Mouse (Mus musculus): ENCODE measurements at regions not wholly inside any gene's neighbourhood (a gene's known extent, or its start where the extent isn't known, plus 50 kb on each side); places are given as distances from the start of the nearest gene placed in this dataset.

DNA sequence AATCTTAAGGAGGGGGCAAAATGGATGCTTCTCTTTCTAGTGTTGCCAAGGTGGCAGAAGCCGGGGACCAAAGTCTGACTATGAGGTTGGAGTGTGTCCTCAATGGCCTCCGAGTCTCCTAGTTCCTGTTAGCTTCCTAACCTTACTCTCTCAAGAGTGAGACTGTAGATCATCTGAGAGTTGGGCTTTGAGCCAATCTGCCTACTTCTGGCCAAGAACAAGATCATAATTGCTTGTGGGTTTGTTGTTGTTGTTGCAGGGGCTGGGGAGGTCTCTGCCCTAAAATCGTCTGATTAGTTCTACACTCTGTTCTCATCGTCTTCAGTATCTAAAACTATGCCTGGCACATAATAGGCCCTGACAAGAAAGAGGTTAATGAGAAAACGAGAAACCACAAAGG lies 110.8 kb upstream of the Syt6 start:
- DNase-seq (ENCODE audit: low spot score), result no peak

DNA sequence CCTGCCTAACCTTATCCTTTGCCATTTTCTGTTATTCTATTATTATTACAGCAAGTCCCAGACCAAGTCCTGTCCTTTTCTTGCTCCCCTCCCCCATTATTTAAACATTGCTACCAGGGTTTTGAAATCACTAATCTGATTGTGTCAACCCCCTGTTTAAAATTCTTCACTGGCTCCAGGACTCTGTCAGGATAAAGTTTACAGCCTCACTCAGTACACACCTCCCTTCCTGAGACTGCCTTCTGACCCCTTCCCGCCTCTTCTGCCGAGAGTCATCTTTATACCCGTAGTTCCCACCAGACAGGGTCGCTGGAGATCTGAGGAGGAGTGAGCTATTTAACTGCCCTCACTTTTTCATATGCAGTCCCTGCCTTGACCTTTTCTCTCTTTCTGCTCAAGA lies 110.3 kb upstream of the Syt6 start:
- no peak for DNase-seq (ENCODE audit: low spot score)

DNA sequence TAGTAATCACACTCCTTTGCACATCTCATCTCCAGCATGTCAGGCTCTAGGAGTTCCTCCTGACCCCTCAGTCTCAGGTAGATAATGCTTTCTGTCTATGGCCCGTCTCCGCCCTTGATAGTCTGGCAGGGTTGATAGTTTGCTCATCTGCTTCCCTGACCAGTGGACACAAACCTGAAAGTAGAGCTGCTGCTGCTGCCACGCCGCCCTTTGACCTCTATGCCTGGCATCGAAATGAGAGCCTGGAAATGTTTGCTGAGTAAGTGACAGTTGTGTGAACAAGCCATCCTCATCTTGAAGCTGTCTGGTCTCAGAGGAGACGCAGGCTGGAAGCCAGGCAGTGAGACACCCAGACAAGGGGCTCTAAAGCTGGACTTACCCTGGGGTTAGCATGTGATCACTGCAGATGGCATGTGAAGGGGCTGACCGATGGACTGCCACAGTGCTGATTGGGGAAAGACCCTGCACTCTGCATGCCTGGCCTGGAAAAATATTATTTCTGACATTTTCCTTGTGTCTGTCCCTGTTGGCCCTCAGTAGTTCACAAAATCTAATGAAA lies 109.8 kb upstream of the Syt6 start:
- DNase-seq (ENCODE audit: low spot score), result no peak

DNA sequence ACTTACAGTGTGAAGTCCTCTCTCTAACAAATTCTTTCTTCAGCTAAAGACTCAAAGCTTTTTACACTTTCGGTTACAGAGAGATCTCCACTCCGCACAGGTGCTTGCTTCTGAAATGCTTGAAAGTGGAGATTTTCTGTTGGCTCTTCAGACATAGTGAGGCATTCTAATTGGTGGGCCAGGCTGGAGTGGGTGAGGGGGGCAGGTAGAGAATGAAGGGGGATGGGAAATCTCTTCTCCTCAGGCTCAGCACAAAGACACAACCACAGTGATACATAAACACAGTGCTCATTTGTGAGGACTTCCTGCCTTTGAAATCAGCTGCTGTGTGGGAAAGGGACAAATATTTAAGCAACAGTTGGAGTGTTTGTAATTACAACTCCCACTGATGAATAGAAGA lies 109.1 kb upstream of the Syt6 start:
- no peak for DNase-seq (ENCODE audit: low spot score)

DNA sequence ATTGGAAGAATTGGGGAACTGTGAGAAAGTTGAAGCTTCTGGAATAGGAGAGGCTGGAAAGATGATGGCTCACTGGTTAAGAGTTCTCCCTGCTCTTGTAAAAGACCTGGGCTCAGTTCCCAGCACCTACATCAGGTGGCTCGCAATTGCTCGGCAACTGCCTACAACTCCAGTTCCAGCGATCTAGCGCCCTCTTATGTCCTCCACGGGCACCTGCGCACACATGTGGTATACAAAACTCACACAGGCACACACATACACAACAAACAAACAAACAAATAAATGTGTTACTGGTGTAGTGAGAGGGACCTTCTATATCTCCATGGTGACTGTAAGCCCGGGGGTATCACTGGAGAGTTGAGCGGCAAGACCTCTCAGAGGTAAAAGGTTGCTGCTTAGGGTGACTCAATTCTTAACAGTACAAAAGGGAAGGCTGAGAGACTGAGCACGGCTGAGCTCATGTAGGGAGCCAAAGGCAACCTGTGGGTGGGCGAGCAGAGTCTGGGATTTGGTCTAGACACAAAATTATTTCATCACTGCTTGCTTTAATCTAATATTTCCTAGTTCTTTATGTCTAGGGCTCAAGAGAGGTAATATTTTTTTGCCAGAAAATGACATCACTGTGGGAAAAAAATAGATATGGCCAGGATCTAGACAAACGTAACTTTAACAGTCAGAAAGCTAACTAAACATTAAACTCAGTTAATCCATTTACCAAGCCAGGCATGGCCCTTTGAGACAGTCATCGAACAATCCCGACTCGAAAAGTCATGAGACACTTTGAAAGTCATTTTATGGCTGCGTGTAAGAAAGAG lies 104.2 kb upstream of the Syt6 start:
- no peak for DNase-seq (ENCODE audit: low spot score)

DNA sequence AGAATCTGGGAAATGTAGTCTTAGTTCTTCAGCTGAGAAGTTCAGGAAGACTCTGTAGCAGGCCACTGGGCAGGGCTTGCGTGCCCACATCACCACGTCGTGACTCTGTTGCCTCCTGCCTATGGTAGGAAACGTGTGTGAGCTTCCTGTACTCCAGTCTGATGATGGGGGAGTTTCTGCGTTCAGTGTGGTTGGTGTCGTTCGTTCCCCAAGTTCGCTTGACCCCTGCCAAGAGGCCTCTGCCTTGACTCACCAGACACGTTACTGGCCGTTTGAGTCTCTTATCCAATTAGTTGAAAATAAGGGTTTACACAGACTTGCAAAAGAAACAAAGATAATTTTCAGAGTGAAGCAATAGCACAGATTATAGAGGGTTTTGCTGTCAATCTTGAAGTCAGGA lies 102.4 kb upstream of the Syt6 start:
- DNase-seq (ENCODE audit: low spot score), result no peak

DNA sequence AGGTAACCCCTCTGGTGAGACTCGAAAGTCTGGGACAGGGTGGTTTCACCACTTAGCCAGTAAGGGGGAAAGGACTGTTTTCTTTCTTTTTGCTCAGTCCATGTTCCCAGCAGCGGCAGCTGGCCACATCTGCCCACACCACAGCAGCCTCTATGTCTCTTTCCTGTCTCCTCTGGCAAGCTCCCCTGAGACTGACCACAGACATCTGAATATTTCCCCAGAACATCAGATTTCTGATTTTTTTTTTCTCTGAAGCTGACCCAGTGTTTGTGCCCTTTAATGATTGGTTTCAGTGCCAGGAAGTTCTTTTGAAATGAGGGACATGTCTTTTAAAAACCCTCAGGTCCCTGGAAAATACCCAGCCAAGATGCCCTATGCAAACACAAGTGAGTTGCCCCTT lies 101.7 kb upstream of the Syt6 start:
- no peak for DNase-seq (ENCODE audit: low spot score)

DNA sequence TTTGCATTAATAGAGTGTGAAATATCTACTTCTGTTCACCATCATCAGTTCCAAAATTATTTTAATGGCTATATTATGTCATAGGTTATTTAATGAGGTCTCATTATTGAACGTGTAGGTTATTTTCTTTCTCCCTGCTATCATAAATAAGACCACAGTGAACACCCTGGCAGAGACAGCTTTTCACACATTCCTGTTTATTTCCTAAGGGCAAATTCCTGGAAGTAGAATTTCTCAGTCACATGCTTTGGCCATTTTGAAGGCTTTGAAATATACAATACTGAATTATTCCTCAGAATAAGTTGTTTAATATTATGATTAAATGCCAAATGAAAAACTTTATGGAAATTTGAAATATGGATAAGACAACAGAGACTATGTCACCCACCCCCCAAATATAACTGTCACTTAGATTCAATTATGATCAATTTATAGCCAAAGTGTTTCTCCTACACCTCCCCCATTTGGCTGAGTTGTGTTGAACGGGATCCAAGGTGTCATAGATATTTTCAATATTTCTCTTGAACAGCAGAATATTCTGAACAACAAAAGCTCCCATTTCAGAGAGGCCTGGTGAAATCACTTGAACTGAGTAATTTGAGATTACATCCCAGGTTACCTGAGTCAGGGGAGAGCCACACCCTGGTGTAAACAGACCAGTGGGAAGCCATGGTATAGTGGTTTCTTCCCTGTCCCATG lies 95.0 kb upstream of the Syt6 start:
- DNase-seq (ENCODE audit: low spot score), result no peak

DNA sequence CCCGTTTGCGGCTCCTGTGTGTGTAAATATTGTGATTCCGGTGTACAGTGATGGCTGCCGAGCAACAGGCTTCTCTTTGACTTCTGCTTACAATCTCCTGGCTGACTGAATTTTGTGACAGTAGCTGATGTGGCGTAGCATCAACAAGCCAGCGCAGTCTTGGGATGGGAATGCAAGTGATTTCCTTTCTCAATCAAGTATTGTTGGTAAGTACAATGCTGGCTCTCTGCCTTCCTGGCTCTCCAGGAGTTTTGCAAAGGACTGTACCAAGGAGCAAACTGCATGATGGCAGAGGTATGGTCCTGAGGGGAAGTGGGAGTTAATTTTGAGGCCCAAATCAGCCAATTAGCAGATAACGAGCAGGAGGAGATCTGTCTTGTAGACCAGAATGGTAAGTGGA lies 94.4 kb upstream of the Syt6 start:
- no peak for DNase-seq (ENCODE audit: low spot score)

DNA sequence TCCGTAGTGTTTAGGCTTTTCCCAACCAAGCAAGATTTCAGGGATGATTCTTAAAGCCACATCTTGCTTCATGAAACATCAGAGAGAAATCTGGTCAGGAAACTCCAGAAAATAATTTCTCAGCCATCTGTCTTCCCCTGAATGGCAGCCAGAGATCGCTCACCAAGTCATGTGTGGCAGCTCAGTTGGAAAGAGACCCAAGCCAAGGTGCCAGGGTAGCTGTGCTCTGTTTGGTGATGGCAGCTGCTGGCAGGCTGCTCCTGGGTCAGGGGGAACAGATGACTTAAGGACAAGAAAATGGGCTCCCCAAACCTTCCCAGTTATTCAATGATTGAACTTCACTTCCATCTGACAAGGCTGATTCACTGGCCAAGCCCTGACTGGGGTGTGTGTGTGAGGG lies 91.7 kb upstream of the Syt6 start:
- DNase-seq (ENCODE audit: low spot score), result no peak

DNA sequence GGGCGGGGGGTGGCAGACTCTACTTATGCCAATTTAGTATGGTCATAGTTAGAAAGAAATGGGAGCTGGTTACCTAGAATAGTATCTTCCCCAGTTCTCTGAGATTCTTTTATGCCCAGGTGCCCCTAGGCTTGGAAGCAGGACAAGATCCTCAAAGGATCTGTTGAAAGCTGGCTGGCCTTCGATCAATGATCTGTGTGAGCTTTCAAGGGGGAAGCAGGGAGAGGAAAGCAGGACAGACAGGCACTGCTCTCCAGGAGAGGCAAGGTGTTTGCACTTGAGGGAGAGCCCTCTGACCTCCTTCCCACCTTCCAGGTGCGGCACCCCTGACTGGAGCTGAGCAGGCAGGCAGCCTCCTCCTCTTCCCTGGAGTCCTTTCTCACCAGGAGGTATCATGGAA lies 91.3 kb upstream of the Syt6 start:
- DNase-seq (ENCODE audit: low spot score), result no peak

DNA sequence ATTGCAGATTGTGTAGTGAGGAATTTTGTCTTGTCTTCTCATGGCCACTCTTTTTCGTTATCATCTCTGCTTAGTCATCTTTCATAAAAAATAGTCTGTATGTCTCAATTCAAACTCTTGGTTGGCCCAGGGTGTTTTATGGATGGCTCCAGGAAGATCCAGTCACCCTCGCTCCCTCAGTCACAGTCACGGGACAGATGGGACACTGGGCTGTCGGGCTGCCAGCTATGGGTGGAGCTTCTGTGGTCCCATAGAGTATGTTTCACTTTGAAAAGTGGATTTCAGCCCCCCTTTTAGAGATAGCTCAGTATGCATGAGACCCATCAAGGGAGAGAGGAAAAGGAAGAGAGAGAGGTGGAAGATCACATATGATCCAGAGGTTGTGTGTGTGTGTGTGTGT lies 85.2 kb upstream of the Syt6 start:
- no peak for DNase-seq (ENCODE audit: low spot score)

DNA sequence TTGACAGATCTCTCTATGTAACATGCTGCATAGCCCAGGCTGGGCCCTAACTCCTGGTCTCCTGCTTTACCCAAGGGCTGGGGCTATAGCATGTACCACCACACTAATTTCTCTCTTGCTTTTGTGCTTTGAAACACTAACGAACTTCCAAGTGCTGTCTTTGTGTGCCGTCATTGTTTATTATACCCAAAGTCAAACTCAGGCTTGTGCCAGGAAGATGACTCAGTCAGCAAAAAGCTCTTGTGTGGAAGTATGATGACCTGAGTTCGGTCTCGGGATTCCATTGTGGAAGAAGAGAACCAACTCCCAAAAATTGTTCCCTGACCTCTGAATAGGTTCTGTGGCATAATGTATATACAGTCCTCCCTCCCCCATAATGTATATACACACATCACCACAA lies 84.1 kb upstream of the Syt6 start:
- DNase-seq (ENCODE audit: low spot score), result no peak

DNA sequence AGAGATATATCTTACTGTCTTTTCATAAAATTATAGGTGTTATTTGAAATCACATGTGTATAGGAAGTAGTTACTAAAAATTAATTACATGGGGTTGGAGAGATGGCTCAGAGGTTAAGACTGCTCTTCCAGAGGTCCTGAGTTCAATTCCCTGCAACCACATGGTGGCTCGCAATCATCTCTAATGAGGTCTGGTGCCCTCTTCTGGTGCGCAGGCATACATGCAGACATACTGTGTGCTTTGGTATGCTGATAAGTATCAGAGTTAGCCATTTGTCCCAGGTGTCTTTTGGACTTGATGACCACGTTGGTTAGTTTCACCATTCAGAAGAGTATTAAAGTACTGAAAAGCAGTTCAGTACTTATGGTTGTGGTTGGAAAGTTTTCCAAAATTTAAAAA lies 82.8 kb upstream of the Syt6 start:
- no peak for DNase-seq (ENCODE audit: low spot score)

DNA sequence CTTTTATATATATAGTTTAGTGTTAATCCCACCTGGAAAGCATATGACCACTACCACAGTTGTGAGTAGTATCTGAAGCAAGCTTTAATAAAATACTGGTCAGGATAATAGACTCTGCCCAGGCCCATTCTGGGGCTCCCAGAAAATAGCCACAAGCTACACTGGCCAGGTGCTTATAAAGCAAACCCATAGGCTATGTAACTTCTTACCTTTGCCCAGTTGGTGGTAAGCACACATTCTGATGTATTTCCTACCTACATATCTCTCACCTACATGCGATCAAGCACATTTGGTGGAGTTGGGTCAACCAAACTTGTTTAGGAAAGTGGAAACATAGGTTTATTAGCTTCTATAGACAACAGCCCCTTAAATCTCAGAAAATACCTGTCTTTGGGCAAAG lies 81.4 kb upstream of the Syt6 start:
- DNase-seq (ENCODE audit: low spot score), result no peak

DNA sequence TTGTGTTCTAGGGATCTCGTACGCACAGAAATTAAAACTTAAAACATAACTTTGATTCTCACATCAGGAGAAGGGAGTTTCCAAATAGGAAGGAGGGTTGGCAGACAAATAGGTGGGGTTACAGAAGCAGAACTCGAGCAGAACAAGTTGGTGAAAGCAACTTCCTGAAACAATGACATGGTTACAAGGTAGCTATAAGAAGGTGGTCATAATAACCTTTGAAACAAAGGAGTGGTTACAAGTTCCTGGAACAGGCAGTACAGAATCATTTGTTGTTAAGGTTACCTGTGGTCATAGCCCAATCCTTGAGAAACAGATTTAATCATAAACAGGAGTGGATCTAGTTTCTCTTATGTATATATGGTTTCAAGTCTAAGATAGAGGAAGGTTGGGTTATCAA lies 81.0 kb upstream of the Syt6 start:
- DNase-seq (ENCODE audit: low spot score), result no peak

DNA sequence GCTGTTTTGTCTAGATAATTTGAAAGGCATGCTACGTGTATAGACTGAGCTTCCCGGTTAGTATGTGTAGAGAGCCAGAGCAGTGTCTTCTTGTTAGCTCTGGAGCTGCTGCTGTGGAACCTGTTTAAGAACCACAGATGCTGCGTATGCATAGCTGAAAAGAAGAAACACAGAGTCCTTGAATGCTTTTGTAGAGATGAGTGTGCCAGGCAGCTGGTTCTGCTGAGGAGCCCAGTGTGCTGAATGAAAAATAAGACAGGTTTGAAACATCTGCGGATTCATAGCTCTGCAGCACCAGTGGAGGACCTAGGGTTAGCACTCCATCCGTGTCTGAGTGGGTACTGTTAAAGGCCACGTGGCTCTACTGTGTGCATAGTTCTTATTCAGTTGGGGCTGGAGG lies 78.9 kb upstream of the Syt6 start:
- DNase-seq (ENCODE audit: low spot score), result no peak

DNA sequence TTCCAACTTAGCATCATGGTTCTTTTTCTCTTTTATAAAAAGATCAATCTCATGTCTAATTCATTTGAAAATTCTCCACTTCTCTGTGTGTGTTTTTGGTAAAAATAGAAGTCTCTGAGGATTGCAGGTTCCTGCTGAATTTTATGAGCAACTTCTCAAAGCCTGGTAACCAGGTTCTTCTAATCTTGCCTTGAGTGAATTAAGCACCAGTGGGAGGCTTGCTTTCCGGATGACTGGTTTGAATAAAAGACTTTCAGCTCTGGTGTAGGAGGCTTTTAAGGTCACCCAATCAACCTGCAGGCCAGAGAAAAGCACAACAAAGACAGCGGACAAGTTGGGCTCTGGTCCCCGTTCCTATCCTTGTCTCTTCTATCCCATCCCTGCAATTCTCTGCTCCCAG lies 78.3 kb upstream of the Syt6 start:
- DNase-seq (ENCODE audit: low spot score), result no peak

DNA sequence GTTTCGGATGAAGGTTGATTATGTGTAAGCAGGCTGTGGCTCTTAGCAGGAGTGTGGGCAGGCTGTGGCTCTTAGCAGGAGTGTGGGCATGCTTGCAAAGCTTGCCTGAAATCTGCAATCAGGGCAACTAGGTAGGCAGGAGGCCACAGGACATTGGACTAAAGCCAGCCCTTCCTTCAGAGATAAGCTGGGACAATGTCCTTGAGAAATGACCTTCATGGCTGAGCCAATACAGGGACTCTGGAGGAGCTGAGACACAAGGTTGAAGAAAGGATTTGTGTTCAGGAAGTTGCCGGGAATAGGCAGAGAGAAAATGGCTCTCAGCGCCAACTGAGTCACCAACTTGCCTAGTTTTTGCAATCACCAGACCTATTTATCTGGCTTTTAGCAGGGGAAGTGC lies 77.3 kb upstream of the Syt6 start:
- DNase-seq (ENCODE audit: low spot score), result no peak

DNA sequence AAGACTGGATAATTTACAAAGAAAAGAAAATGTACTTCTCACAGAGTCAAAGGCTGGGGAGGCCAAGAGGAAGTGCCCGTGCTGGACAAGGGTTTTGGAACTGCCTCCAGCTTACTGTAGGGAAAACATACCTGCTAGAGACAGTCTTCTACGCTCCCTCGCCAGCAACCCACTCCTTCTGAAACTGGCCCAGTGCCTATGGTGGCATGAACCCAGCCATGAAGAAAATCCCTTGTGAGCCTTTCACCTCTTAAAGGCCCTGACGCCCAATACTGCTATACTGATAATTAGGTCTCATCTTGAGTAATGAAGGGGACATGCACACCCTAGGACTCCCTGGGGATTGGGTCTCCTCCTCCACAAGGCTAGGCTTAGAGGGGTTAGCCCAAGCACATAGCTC lies 76.6 kb upstream of the Syt6 start:
- no peak for DNase-seq (ENCODE audit: low spot score)

DNA sequence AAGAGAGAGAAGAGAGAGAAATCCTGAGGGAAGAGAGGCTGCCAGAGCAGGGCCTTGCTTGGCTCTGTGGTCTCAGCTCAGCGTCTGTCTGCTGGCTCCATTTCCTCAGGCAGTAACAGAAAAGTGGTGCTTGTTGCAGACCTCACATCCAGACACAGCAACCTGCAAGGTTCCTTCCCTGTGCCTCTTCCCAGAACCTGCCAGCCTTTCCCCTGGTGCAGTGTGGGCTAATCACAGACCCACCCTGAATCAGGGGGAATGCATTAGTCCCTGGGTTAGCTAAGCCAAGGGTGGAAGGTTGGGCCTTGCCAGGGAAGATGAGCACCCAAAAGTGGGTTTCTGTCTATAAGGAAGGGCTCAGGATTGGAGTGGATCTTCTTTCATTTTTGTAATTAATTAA lies 75.2 kb upstream of the Syt6 start:
- DNase-seq (ENCODE audit: low spot score), result no peak

DNA sequence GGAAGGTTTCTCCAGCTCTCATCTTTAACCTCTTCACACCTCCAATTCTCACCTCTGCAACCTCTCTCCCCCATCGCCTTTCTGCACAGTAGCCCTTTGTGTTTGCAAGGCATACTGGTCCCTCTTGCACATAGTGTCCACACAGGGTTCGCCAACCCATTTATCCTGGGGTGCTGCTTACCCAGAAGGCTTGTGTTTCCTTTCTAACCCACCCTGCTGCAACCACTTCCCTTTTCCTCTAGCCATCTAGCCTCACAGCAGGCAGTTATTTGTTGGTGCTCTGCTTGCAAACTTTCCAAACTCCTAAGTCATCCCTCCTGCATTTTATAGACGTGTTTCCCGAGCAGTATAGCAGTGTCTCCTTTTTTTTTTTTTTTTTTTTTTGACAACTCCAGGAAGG lies 74.7 kb upstream of the Syt6 start:
- no peak for DNase-seq (ENCODE audit: low spot score)

DNA sequence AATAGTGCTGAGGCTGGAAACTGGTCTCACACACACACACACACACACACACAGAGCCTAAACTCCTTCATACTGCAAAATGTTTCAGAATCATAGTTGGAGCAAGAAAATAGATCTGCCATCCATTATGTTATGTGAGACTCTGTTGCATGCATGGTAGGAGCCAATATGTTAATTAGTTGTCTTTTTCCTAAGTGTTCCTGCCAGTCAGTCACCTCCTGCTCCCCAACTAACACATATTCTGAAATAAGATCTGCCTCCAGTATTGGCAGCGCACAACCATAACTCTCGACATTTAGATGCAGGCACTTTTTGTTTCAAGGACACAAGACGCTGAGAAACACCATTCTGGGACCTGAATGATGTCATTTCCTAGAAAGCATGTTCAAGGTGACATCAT lies 70.9 kb upstream of the Syt6 start:
- DNase-seq (ENCODE audit: low spot score), result no peak

DNA sequence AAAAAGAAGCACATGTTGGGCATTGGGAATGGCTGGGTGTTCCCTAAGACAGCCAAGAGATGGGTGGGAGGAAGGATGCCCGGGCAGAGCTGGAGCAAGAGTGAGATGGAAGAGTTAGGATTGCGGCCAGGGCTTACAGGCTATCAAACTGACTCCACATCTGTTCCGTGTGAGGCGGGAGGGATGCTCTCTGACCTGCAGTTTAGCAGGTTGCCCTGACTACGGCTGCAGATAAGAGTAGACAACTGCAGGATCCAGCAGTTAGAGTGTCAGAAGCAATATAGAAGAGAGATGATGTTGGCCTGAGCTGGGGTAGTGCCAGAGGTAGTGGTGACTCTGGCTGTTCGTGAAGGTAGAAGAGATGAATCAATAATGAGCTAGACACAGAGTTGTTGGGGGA lies 61.6 kb upstream of the Syt6 start:
- DNase-seq (ENCODE audit: low spot score), result no peak

Measured in ovary, postnatal 36 days (tissue).